Mouse (Mus musculus): ENCODE measurements around the gene Ccdc9b.

Ccdc9b gene

DNA sequence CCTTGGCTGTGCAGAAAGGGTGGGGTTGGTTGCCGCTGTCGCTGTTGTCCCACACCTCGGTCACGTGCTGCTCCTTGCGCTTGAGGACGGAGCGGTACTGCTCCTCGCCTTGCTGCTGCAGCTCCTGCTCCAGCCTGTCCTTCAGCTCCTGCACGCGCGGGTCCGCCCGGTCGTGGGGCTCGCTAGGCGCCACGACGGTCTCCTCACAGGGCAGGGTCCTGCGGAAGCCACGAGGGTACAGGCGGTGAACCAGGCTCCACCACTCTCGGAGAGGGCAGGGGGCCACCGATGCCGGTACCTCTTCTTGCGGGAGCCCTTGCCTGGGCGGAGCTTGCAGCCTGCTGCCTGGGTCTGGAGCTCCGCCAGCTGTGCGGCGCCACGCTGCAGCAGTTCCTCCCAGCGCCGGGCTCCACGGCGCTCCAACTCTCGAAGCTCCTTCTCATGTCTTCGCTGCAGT lies 51.4 kb downstream of the Ccdc9b start:
- WGBS: 2% methylated on average over 36 of the region's 36 CpGs

DNA sequence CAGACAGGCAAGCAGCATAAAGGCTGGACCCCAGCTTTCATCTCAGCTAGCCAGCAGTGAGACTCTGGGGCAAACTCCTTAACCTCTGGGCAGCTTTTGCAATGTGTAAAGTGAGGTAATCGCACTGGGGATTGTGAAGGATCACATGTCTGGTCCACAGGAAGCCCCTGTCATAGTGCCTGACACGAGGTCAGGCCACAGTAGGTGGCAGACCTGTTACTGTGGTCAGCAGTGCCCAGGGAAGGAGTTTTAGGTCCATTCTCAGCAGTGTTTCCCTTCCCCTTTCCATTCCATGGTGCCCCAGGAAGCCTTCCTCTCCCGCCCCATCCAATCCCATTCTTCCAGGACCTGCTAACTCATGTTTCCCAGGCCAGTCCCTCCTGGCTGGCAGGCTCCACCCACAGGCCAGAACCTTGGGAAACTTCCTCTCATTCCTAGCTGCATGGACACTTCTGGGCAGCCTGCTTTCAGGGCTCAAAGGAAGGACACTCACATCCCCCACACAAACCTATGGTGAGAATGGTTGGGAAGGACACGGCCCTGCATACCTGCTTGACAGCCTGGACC lies 52.7 kb downstream of the Ccdc9b start:
- WGBS: 76% methylated on average over 4 of the region's 4 CpGs

DNA sequence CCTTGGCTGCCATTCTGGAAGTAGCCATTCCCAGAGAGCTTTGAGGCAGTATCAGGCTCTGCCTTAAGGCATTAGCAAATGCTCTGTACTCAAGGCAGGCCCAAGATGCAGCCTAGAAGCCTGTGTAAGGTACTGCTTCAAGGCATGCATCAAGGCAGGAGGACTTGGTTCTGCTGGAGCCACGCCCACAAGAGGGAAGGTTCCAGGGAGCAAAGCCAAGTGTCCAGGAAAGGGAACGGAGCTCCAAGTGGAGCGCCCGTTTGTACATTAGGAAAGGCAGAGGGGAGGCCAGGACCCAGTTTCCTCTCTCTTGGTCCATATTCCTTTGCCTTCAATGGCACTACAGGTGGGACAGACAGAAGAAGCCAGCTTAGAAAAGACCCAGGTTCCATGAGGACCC lies 54.0 kb downstream of the Ccdc9b start:
- WGBS: 80% methylated on average over 4 of the region's 4 CpGs

DNA sequence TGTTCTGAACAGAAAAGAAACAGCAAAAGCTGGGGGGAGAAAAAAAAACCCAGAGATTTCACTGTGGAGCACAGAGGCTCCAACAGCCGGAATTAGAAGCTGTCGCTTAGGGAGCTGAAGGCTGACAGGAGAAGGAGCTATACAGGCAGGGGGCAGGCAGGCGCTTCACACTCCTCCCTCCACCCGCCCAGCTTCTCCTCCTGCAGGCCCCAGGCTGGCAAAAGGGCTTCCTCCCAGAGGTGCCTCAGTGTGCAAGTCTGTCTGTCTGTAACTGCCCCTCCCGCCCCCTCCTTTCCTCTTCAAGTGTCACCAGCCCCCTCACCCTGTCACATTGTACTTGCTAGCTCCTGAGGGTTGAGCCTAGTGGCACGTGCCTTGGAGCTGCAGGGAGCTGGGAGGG lies 56.0 kb downstream of the Ccdc9b start:
- 29% methylated on average over 6 of the region's 6 CpGs for WGBS

Data from cerebral cortex, adult 2 months (tissue).